Mouse (Mus musculus) limb, embryonic 14.5 days (tissue): ENCODE data around the gene Map3k5. TPM values are rescaled to one million over a fixed set of nuclear protein-coding genes. Genes with fewer than 3 reads are reported as not detected.

Experiments used
- ATAC-seq: fragments of 200-750 bp; cut with Nextera tagmentation; 2 replicates; pipeline ENCODE4 v1.8.0; 2017; ENCODE audit warnings: low read depth, moderate number of reproducible peaks, moderate TSS enrichment; ENCODE audit not compliant: low FRiP score
- DNase-seq: peaks from one replicate; pipeline ENCODE4 v3.0.0-alpha.2; 2015; ENCODE audit warnings: low spot score
- H3K27ac ChIP-seq: fragments of 300-500 bp; sonication (generic); replicated peaks from 2 replicates; pipeline ENCODE4 v1.5.1; 2014; ENCODE audit warnings: low read depth, mild to moderate bottlenecking, low read length, moderate library complexity, mixed read lengths
- H3K27me3 ChIP-seq: fragments of 300-500 bp; sonication (generic); 2 replicates; pipeline ENCODE4 v1.6.1; 2014; ENCODE audit warnings: low read length, mixed read lengths; ENCODE audit not compliant: control insufficient read depth, insufficient read depth
- H3K36me3 ChIP-seq: fragments of 300-500 bp; sonication (generic); 2 replicates; pipeline ENCODE4 v1.6.1; 2014; ENCODE audit warnings: mild to moderate bottlenecking, low read length, moderate library complexity, mixed read lengths; ENCODE audit not compliant: control insufficient read depth, insufficient read depth
- H3K4me1 ChIP-seq: fragments of 300-500 bp; sonication (generic); 2 replicates; pipeline ENCODE4 v1.6.1; 2014; ENCODE audit warnings: antibody characterized with exemption, low read length, mixed read lengths; ENCODE audit not compliant: control insufficient read depth, insufficient read depth
- H3K4me2 ChIP-seq: fragments of 300-500 bp; sonication (generic); replicated peaks from 2 replicates; pipeline ENCODE4 v1.6.1; 2014; ENCODE audit warnings: low read depth, mild to moderate bottlenecking, low read length, moderate library complexity; ENCODE audit not compliant: severe bottlenecking
- H3K4me3 ChIP-seq: fragments of 300-500 bp; sonication (generic); replicated peaks from 2 replicates; pipeline ENCODE4 v1.5.1; 2014; ENCODE audit warnings: low read length
- H3K9ac ChIP-seq: fragments of 300-500 bp; sonication (generic); 2 replicates; pipeline ENCODE4 v1.6.1; 2014; ENCODE audit warnings: mild to moderate bottlenecking, low read depth, low read length, moderate library complexity; ENCODE audit not compliant: severe bottlenecking
- H3K9me3 ChIP-seq: fragments of 300-500 bp; sonication (generic); 2 replicates; pipeline ENCODE4 v1.6.1; 2016; ENCODE audit warnings: low read length; ENCODE audit not compliant: control insufficient read depth
- POLR2A ChIP-seq: fragments of 200-500 bp; IDR thresholded peaks from 2 replicates; pipeline ENCODE4 v1.8.0; 2012; ENCODE audit warnings: inconsistent platforms, mild to moderate bottlenecking, moderate library complexity, borderline replicate concordance; ENCODE audit not compliant: insufficient read depth, insufficient read length; ENCODE audit errors: extremely low read depth
- WGBS: fragments of 180-500 bp; shearing (Covaris S2); extraction: QIAGEN DNeasy Blood & Tissue Kit; methylation state at CpG from one replicate; pipeline ENCODE4 v1.1.7; 2014; 5-methylcytosine and 5-hydroxymethylcytosine counted together
- polyA plus RNA-seq, 2 experiments: library from polyadenylated mRNA; depleted of rRNA in 1 of 2; stranded (reverse) in 1 of 2; unstranded in 1 of 2; fragments of >200 nt; fragmentation: Nextera tagmentation in 1 of 2; extraction: Ambion mirVana in 1 of 2; gene quantifications; 2 replicates each; pipeline versions ENCODE4 v1.2.1 to v1.2.3; 2012 to 2014

Gene Map3k5
- polyA plus RNA-seq, 2 experiments = 2.0 to 3.5 TPM

- Histone ChIP-seq H3K4me3 (no peak overlapping the region), H3K9ac (no peak overlapping the region), H3K27ac (no peak overlapping the region), H3K27me3 (no peaks in the 10 kb centered on the region), H3K9me3 (no peaks in the 10 kb centered on the region), H3K4me2 (no peak overlapping the region), H3K4me1 (no peaks in the 10 kb centered on the region), H3K36me3 (no peaks in the 10 kb centered on the region)
- TF ChIP-seq POLR2A = no peak
- 76% methylated on average over 4 of the region's 4 CpGs for WGBS
- ATAC-seq (no peak), DNase-seq (no peak)
Measured at GRCm38 (mm10) chr10:20105575-20105974, 171.3 kb downstream of the Map3k5 start.

- no peaks in the 10 kb centered on the region for H3K27me3 ChIP-seq
- DNase-seq (no peak), ATAC-seq (no peak)
- H3K9ac ChIP-seq = no peak overlapping the region
- WGBS = 83% methylated on average over 14 of the region's 14 CpGs
- H3K27ac ChIP-seq = no peak overlapping the region
- no peak for TF ChIP-seq POLR2A
- no peaks in the 10 kb centered on the region for H3K9me3 ChIP-seq
- H3K36me3 ChIP-seq = no peaks in the 10 kb centered on the region
- no peak overlapping the region for H3K4me3 ChIP-seq
- no peaks in the 10 kb centered on the region for H3K4me1 ChIP-seq
- no peak overlapping the region for H3K4me2 ChIP-seq
Measured at GRCm38 (mm10) chr10:20107031-20107430, 172.8 kb downstream of the Map3k5 start.

- Histone ChIP-seq H3K27ac (no peak overlapping the region), H3K4me3 (no peak overlapping the region), H3K4me2 (no peak overlapping the region), H3K9me3 (no peaks in the 10 kb centered on the region), H3K27me3 (no peaks in the 10 kb centered on the region), H3K36me3 (no peaks in the 10 kb centered on the region), H3K9ac (no peak overlapping the region), H3K4me1 (no peaks in the 10 kb centered on the region)
- no peak for DNase-seq
- no peak for ATAC-seq
- 96% methylated on average over 5 of the region's 5 CpGs for WGBS
- TF ChIP-seq POLR2A = no peak
Measured at GRCm38 (mm10) chr10:20111508-20111907, 177.2 kb downstream of the Map3k5 start.

GRCm38 (mm10) chr10:20112026-20112973 lies 178.0 kb downstream of the Map3k5 start:
- Histone ChIP-seq H3K9ac (no peak overlapping the region), H3K27me3 (no peaks in the 10 kb centered on the region), H3K9me3 (no peaks in the 10 kb centered on the region), H3K4me2 (no peak overlapping the region), H3K4me1 (no peaks in the 10 kb centered on the region), H3K4me3 (no peak overlapping the region), H3K36me3 (no peaks in the 10 kb centered on the region), H3K27ac (no peak overlapping the region)
- TF ChIP-seq POLR2A = no peak
- 68% methylated on average over 18 of the region's 18 CpGs for WGBS
- ATAC-seq (no peak), DNase-seq (peak; percentile 53)

- no peaks in the 10 kb centered on the region for H3K9me3 ChIP-seq
- TF ChIP-seq POLR2A = no peak
- H3K4me1 ChIP-seq = peaks cover 3% of the 10 kb centered on the region; the same call in 1 of the 2 replicates
- no peak overlapping the region for H3K27ac ChIP-seq
- DNase-seq = peak; percentile 16
- no peak overlapping the region for H3K4me3 ChIP-seq
- ATAC-seq = no peak
- WGBS = 86% methylated on average over 15 of the region's 15 CpGs
- no peak overlapping the region for H3K4me2 ChIP-seq
- H3K36me3 ChIP-seq = no peaks in the 10 kb centered on the region
- H3K27me3 ChIP-seq = no peaks in the 10 kb centered on the region
- no peak overlapping the region for H3K9ac ChIP-seq
Measured at GRCm38 (mm10) chr10:20119504-20120425, 185.5 kb downstream of the Map3k5 start.
